7 mouse cellular contexts compared by ENCODE assay signal in the genomic region with DNA sequence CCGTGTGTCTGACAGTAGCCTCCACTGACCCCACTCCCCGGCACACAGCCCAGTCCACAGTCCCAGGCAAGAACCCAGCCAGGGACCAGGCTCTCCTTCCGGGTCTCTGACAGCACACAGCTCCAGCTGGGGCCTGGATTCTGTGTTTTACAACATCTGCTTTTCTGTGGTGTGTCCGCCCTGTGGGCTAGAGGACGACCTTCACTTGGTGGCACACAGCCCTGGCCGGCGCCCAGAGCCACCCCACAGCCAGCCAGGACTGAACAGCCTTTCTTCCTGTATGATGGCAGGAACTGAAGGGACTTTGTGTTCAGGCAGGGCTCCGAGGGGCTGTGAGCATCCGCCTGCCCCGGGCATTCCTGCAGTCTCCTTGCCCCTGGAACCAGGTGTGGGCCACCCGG. TPM values are rescaled to one million over a fixed set of nuclear protein-coding genes. Genes with fewer than 3 reads are reported as not detected.
DNase-seq lines count a peak whose midpoint lies in the region; ATAC-seq and TF ChIP-seq lines count a peak whose summit lies in the region.

No protein-coding gene starts in this region.

- no peaks in the 10 kb centered on the region for H3K9me3 ChIP-seq in embryonic facial prominence, embryonic 15.5 days (replicated peaks)
- no peaks in the 10 kb centered on the region for H3K9me3 ChIP-seq in limb, embryonic 10.5 days (replicated peaks)
- H3K9me3 ChIP-seq in stomach, postnatal 0 days (ENCODE audit: control insufficient read depth, low read length): no peaks in the 10 kb centered on the region

- H3K4me2 ChIP-seq in embryonic facial prominence, embryonic 15.5 days (replicated peaks): no peak overlapping the region
- no peak overlapping the region for H3K4me2 ChIP-seq in stomach, postnatal 0 days (replicated peaks; ENCODE audit: low read depth)

- TF ChIP-seq EP300 in stomach, postnatal 0 days (optimal IDR thresholded peaks at IDR 0.05): no peak

- no peak for TF ChIP-seq CTCF in stomach, postnatal 0 days (IDR thresholded peaks at IDR 0.05; ENCODE audit: low read depth)

- peak; percentile 66 for DNase-seq in 3134 (ENCODE audit: extremely low read depth, insufficient read length, low spot score)
- DNase-seq in adrenal gland, adult 2 months: peak; percentile 81
- peak; percentile 79 to 82 for DNase-seq in heart, postnatal 14 days
- DNase-seq in limb, embryonic 10.5 days (ENCODE audit: low spot score): no peak
- DNase-seq in stomach, postnatal 0 days (ENCODE audit: low spot score): no peak
- DNase-seq in thymus, postnatal 14 days: no peak

- WGBS in embryonic facial prominence, embryonic 15.5 days: 34% methylated on average over 11 of the region's 11 CpGs
- WGBS in limb, embryonic 10.5 days: 71% methylated on average over 11 of the region's 11 CpGs
- WGBS in stomach, postnatal 0 days: 55% methylated on average over 11 of the region's 11 CpGs

- peaks cover 26% of the 10 kb centered on the region for H3K4me1 ChIP-seq in embryonic facial prominence, embryonic 15.5 days
- H3K4me1 ChIP-seq in limb, embryonic 10.5 days: peaks cover 37% of the 10 kb centered on the region
- no peaks in the 10 kb centered on the region for H3K4me1 ChIP-seq in stomach, postnatal 0 days (replicated peaks; ENCODE audit: control insufficient read depth, insufficient read depth)

- peaks cover 34% of the 10 kb centered on the region for H3K36me3 ChIP-seq in embryonic facial prominence, embryonic 15.5 days
- peaks cover 38% of the 10 kb centered on the region for H3K36me3 ChIP-seq in limb, embryonic 10.5 days
- H3K36me3 ChIP-seq in stomach, postnatal 0 days (ENCODE audit: control insufficient read depth, insufficient read depth, low read length): peaks cover 9% of the 10 kb centered on the region

- peak overlapping the region; percentile 58 for H3K27ac ChIP-seq in embryonic facial prominence, embryonic 15.5 days (replicated peaks)
- H3K27ac ChIP-seq in limb, embryonic 10.5 days: peak overlapping the region; percentile 64
- no peak overlapping the region for H3K27ac ChIP-seq in stomach, postnatal 0 days (replicated peaks)

- ATAC-seq in embryonic facial prominence, embryonic 15.5 days (ENCODE audit: insufficient number of reproducible peaks, low FRiP score, low TSS enrichment, low read depth): no peak
- no peak; the same call in 1 of the 2 replicates for ATAC-seq in stomach, postnatal 0 days (ENCODE audit: low FRiP score, low TSS enrichment)

- no peak overlapping the region for H3K4me3 ChIP-seq in embryonic facial prominence, embryonic 15.5 days (replicated peaks)
- no peak overlapping the region for H3K4me3 ChIP-seq in limb, embryonic 10.5 days
- H3K4me3 ChIP-seq in stomach, postnatal 0 days (ENCODE audit: low read depth, low read length): no peak overlapping the region

- no peak overlapping the region for H3K9ac ChIP-seq in embryonic facial prominence, embryonic 15.5 days
- H3K9ac ChIP-seq in stomach, postnatal 0 days (ENCODE audit: low read length): 0 out of 2 replicates have a peak overlapping the region, but pooled peaks have one; percentile 31

- intact Hi-C loops in heart, postnatal 14 days (cut with DNase I): no loop called here

- H3K27me3 ChIP-seq in embryonic facial prominence, embryonic 15.5 days: no peaks in the 10 kb centered on the region
- no peaks in the 10 kb centered on the region for H3K27me3 ChIP-seq in limb, embryonic 10.5 days (ENCODE audit: low read depth, poor library complexity, severe bottlenecking)
- no peaks in the 10 kb centered on the region for H3K27me3 ChIP-seq in stomach, postnatal 0 days (ENCODE audit: control insufficient read depth, insufficient read depth, low read length)

RNA-seq across cellular contexts. Expression of gene Arhgap8, which starts 22.2 kb away (rescaled TPM):
- under 1 TPM; 0.43 to 0.93 TPM for total RNA-seq in adrenal gland, adult 2 months (2021)
- 0.90 and 1.00 TPM in 2 replicates for polyA plus RNA-seq in adrenal gland, adult 2 months (2012; rRNA removed)
- polyA plus RNA-seq in embryonic facial prominence, embryonic 15.5 days (2015; fragmentation: Nextera tagmentation; extraction: Ambion mirVana): 4.8 and 6.3 TPM in 2 replicates
- total RNA-seq in heart, postnatal 14 days (2021): 1 to 10 TPM in 1 of 2 experiments, under 1 TPM in 1; 0.86 to 2.6 TPM
- 3.5 and 4.1 TPM in 2 replicates for polyA plus RNA-seq in limb, embryonic 10.5 days (2016; fragmentation: Nextera tagmentation; extraction: Ambion mirVana)
- polyA plus RNA-seq in stomach, postnatal 0 days (2015; fragmentation: Nextera tagmentation; extraction: Ambion mirVana): 20.2 and 22.0 TPM in 2 replicates

RNA-seq across cellular contexts. Expression of gene Prr5, which starts 28.2 kb away (rescaled TPM):
- total RNA-seq in adrenal gland, adult 2 months (2021): 1 to 10 TPM; 7.0 to 9.4 TPM
- polyA plus RNA-seq in adrenal gland, adult 2 months (2012; rRNA removed): 15.7 and 26.7 TPM in 2 replicates
- 31.4 and 34.6 TPM in 2 replicates for polyA plus RNA-seq in embryonic facial prominence, embryonic 15.5 days (2015; fragmentation: Nextera tagmentation; extraction: Ambion mirVana)
- 1 to 10 TPM; 5.6 to 8.3 TPM for total RNA-seq in heart, postnatal 14 days (2021)
- 16.3 and 16.5 TPM in 2 replicates for polyA plus RNA-seq in limb, embryonic 10.5 days (2016; fragmentation: Nextera tagmentation; extraction: Ambion mirVana)
- 18.2 and 20.3 TPM in 2 replicates for polyA plus RNA-seq in stomach, postnatal 0 days (2015; fragmentation: Nextera tagmentation; extraction: Ambion mirVana)

Comparison
In these comparisons a context has a peak if more than half of its experiments do, and no peak if none do; other contexts are left out.
1. DNase-seq: peak in 3134 (single experiment), adrenal gland, adult 2 months (single experiment) and heart, postnatal 14 days (2 of 2); none in limb, embryonic 10.5 days (single experiment), stomach, postnatal 0 days (single experiment) and thymus, postnatal 14 days (single experiment).